Mouse (Mus musculus): Measurements from ENCODE around the gene Comp. TPM values are rescaled to one million over a fixed set of nuclear protein-coding genes. Genes with fewer than 3 reads are reported as not detected.
A peak's percentile ranks its signal among the peaks of the same experiment; 100 is the strongest.

Gene Comp
- polyA plus RNA-seq, 1 experiment from 2014 or later = 0.43 TPM

DNA sequence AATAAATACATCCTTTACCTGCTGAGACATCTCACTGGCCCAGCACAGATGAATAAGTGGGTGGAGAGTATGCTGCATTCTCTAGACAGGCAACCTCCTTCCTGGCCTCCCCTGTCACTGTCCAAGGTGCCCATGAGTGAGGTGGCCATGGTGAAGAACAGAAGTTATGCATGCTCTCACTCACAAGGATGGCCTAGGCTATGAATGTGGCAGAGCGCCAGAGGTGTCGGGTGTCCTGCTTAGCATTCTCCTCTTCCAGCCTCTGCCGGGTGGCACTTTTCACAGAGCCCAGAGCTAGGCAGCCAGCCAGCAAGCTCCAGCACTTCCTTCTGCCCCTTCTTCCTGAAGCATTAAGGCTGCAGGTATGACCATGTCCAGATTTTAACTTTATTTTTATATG, 13.9 kb upstream of the Comp start:
- Histone ChIP-seq H3K27ac (no peak overlapping the region), H3K4me1 (no peaks in the 10 kb centered on the region), H3K27me3 (ENCODE audit: insufficient read depth, poor library complexity, severe bottlenecking) (peaks cover 12% of the 10 kb centered on the region; the same call in 1 of the 2 replicates), H3K36me3 (no peaks in the 10 kb centered on the region), H3K4me3 (no peak overlapping the region), H3K9me3 (no peaks in the 10 kb centered on the region)
- no peak for DNase-seq (ENCODE audit: low spot score)
- 38% methylated on average over 3 of the region's 3 CpGs for WGBS

DNA sequence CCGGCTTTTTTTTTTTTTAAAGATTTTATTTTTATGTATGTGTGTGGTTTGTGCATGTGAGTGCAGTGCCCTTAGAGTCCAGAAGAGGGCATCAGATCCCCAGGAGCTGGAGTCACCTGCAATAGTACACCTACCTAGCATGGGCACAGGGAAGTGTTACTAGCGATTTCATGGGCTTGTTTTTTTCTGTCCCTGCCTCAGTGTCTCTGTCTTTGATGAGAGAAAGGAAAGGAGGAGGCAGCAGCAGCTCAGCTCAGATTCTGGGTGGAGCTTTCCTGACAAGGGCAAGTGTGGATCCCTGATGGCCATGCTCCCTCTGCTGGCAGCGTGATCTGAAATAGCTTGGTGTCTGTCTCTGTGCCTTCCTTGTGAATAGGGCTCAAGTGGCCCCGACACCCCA, 12.6 kb upstream of the Comp start:
- no peak for DNase-seq (ENCODE audit: low spot score)
- Histone ChIP-seq H3K27ac (no peak overlapping the region), H3K4me3 (no peak overlapping the region), H3K27me3 (ENCODE audit: insufficient read depth, poor library complexity, severe bottlenecking) (peaks cover 12% of the 10 kb centered on the region; the same call in 1 of the 2 replicates), H3K4me1 (no peaks in the 10 kb centered on the region), H3K9me3 (no peaks in the 10 kb centered on the region), H3K36me3 (no peaks in the 10 kb centered on the region)
- WGBS = 46% methylated on average over 4 of the region's 4 CpGs

DNA sequence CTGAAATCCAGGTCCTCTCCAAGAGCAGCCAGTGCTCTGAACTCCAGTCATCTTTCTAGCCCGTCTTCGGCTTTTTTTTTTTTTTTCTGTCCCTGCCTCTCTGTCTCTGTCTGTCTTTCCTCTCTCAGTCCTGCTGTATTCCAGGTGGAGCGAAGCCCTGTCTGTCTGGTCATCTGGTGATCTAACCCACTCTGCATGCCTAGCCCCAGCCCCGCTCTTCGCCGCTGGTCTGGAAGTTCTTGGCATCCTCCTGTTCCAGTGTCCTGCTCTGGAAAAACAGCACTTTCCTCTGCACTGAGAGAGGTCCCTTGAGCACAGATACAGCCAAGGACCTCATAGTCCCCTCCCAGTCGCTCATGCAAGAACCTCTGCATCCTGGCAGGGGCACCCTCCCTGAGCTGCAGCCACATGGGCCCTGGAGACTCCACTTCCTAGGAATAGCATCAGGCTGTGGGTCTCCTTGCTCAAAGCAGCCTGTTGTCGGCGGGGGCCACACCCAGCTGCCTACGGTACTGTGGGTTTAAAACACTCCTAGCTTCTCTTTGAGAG, 11.8 kb upstream of the Comp start:
- H3K4me3 ChIP-seq = no peak overlapping the region
- H3K27me3 ChIP-seq (ENCODE audit: insufficient read depth, poor library complexity, severe bottlenecking) = peaks cover 15% of the 10 kb centered on the region; the same call in 1 of the 2 replicates
- H3K36me3 ChIP-seq = no peaks in the 10 kb centered on the region
- 72% methylated on average over 10 of the region's 10 CpGs for WGBS
- no peak overlapping the region for H3K27ac ChIP-seq
- DNase-seq (ENCODE audit: low spot score) = no peak
- H3K9me3 ChIP-seq = no peaks in the 10 kb centered on the region
- no peaks in the 10 kb centered on the region for H3K4me1 ChIP-seq

DNA sequence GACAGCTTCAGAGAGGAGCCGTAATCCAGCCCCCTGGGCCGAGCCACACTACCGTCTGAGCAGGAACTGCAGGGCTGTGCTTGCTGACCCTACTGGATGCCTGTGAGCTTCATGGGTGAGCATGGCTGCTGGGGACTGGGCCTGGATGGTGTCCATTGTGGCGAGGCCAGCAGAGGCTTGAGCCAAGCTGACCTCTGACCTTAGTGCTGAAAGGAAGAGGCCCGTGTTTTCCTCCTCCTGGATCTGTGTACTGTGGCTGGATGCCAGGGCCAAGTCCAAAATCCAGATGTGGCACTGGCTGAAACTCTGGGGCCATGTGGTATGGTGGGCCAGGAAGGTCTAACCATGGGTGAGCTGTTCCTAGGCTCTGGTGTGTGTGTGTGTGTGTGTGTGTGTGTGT, 9.3 kb upstream of the Comp start:
- no peak for DNase-seq (ENCODE audit: low spot score)
- H3K36me3 ChIP-seq = no peaks in the 10 kb centered on the region
- WGBS = 32% methylated on average over 5 of the region's 5 CpGs
- no peaks in the 10 kb centered on the region for H3K9me3 ChIP-seq
- H3K4me1 ChIP-seq = 0 out of 2 replicates have a peak, but pooled peaks cover 3% of the 10 kb centered on the region
- H3K4me3 ChIP-seq = no peak overlapping the region
- 0 out of 2 replicates have a peak, but pooled peaks cover 7% of the 10 kb centered on the region for H3K27me3 ChIP-seq (ENCODE audit: insufficient read depth, poor library complexity, severe bottlenecking)
- H3K27ac ChIP-seq = no peak overlapping the region; the same call in 1 of the 2 replicates

DNA sequence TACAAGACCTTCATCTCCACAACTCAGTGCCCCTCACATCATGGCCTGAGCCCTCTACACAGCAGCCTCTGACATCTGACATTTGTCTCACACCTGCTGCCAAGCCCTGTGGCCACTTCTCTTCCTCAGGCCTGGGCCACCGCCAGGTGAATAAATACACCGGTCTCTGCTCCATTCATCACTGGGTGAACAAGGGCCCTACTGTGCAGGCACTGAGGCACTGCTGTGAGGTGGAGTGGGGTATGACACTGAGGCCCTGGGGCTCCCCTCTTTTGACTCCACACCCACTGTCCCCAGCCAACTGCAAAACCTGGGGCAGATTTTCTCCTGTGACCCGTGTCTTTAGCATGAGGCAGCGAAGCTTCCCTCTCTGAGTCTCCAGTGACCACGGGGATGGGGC, 6.8 kb upstream of the Comp start:
- Histone ChIP-seq H3K9me3 (no peaks in the 10 kb centered on the region), H3K27me3 (ENCODE audit: insufficient read depth, poor library complexity, severe bottlenecking) (peaks cover 10% of the 10 kb centered on the region), H3K4me1 (peaks cover 12% of the 10 kb centered on the region), H3K27ac (no peak overlapping the region), H3K4me3 (no peak overlapping the region), H3K36me3 (no peaks in the 10 kb centered on the region)
- WGBS = 74% methylated on average over 5 of the region's 5 CpGs
- no peak for DNase-seq (ENCODE audit: low spot score)

DNA sequence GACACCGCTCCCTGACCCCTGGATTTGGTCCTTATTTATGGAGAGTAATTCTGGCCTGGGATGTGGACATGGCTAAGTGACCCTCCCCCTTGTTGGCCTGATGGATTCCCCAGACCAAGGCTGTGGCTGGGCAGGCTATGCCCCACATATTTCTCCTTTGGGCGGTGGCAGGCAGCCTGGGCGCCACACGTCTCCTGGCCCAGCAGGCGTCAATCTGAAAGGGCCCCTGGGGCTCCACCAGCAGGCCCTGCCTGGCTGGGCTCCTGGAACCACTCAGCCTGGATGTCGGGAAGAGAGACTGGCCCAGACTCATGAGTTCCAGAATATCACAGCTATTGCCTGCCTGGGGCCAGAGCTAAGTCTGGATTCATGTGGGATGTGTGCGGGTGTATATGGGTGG, 2.9 kb upstream of the Comp start:
- 75% methylated on average over 7 of the region's 7 CpGs for WGBS
- H3K27me3 ChIP-seq (ENCODE audit: insufficient read depth, poor library complexity, severe bottlenecking) = peaks cover 49% of the 10 kb centered on the region

DNA sequence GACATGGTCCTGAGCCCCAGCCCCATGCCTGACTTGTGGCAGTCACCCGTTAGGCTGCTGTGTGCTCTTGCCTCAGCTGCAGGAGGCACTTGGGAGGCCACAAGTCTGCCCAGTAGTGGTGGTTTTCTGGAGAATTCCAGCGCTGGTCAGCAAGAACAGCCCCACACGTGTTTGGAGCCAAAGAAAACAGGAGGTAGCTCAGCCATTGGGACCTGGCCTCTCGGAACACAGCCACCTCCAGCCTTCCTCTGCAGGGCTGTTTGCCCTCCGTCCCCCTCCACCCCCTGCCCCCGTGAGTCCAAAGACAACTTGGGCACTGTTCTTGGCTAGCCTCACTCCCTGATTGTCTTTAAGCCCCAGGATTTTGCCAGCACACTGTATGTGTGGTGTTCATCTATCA, 1.4 kb upstream of the Comp start:
- H3K9me3 ChIP-seq = no peaks in the 10 kb centered on the region
- no peak overlapping the region for H3K27ac ChIP-seq
- WGBS = 31% methylated on average over 6 of the region's 6 CpGs
- peaks cover 51% of the 10 kb centered on the region for H3K4me1 ChIP-seq
- DNase-seq (ENCODE audit: low spot score) = no peak
- no peak overlapping the region for H3K4me3 ChIP-seq
- H3K27me3 ChIP-seq (ENCODE audit: insufficient read depth, poor library complexity, severe bottlenecking) = peaks cover 56% of the 10 kb centered on the region
- H3K36me3 ChIP-seq = no peaks in the 10 kb centered on the region

More for the DNA sequence above, 2.9 kb upstream of the Comp start:
- Histone ChIP-seq H3K36me3 (no peaks in the 10 kb centered on the region), H3K4me3 (no peak overlapping the region), H3K4me1 (peaks cover 40% of the 10 kb centered on the region), H3K27ac (peak overlapping the region; percentile 44; the same call in 1 of the 2 replicates), H3K9me3 (no peaks in the 10 kb centered on the region)
- DNase-seq (ENCODE audit: low spot score) = no peak

DNA sequence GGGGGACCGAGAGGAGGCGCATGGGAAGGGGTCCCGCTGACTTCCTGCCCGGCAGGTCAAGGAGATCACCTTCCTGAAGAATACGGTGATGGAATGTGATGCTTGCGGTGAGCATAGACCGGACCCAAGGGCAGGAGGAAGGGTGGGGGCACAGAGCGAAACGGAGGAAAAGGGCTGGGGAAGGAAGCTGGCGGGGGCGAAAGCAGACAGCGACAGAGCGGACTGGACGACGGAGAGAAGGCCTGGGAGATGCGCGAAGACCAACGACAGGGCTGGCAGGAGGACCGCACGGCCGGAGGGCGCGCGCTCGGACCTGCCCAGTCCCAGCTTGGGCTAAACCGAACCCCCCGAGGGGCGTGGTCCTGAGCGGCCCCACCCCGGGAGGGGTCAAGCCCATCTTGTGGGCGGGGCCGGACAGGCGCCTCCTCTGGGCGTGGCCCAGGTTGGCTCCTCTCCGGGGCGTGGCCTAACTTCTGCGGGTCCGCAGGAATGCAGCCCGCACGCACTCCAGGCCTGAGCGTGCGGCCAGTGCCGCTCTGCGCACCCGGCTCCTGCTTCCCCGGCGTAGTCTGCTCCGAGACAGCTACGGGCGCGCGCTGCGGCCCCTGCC, 1.1 kb downstream of the Comp start:
- Histone ChIP-seq H3K27me3 (ENCODE audit: insufficient read depth, poor library complexity, severe bottlenecking) (peaks cover 81% of the 10 kb centered on the region), H3K27ac (peak overlapping the region; percentile 54; the same call in 1 of the 2 replicates), H3K9me3 (no peaks in the 10 kb centered on the region), H3K4me1 (peaks cover 46% of the 10 kb centered on the region), H3K4me3 (peak overlapping the region; percentile 59), H3K36me3 (no peaks in the 10 kb centered on the region)
- under 1% methylated on average over 53 of the region's 53 CpGs for WGBS
- DNase-seq (ENCODE audit: low spot score) = peak; percentile 89

DNA sequence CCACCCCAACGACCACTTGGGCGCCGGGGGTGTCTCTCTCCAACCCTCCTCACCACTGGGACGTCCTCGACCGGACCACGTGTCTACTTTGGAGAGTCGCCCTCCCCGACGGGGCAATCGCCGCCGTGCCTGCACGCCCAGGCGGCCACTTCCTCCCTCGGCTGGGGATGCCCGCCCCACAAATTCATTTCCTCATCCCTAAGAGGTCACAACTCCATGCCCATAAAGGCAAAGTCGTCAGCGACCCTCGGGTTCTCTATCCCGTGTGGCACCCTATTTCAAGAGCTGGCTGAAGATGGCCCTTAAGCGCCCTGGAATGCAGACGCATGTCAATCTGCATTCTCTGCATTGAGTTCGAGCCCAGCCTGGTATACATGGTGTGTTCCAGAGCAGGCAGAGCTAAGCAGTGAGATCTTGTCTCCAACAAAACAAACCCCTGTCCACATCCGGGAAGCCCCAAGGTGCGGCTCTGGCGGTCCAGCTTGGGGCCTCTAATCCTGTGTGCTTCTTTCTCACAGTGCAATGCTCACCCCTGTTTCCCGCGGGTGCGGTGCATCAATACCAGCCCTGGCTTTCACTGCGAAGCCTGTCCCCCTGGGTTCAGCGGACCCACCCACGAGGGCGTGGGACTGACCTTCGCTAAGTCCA, 2.0 kb downstream of the Comp start:
- Histone ChIP-seq H3K27me3 (ENCODE audit: insufficient read depth, poor library complexity, severe bottlenecking) (peaks cover 90% of the 10 kb centered on the region), H3K4me1 (peaks cover 44% of the 10 kb centered on the region), H3K36me3 (no peaks in the 10 kb centered on the region), H3K9me3 (no peaks in the 10 kb centered on the region), H3K4me3 (peak overlapping the region; percentile 12; the same call in 1 of the 2 replicates), H3K27ac (no peak overlapping the region)
- DNase-seq (ENCODE audit: low spot score) = no peak
- 8% methylated on average over 35 of the region's 35 CpGs for WGBS

DNA sequence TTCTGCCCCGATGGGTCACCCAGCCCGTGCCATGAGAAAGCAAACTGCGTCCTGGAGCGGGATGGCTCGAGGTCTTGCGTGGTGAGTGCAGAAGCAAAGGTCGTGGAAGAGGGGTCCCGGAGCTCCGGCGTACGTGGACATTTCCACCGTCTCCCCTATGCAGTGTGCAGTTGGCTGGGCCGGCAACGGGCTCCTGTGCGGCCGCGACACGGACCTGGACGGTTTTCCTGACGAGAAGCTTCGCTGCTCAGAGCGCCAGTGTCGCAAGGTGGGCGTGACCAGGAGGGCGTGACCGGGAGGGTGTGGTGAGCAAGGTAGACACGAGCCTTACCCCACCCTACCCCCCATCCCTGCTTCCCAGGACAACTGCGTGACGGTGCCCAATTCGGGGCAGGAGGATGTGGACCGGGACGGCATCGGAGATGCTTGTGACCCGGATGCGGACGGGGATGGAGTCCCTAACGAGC, 3.0 kb downstream of the Comp start:
- H3K27ac ChIP-seq = no peak overlapping the region
- DNase-seq (ENCODE audit: low spot score) = no peak
- H3K4me1 ChIP-seq = peaks cover 40% of the 10 kb centered on the region
- peak overlapping the region; percentile 30 for H3K4me3 ChIP-seq
- peaks cover 98% of the 10 kb centered on the region for H3K27me3 ChIP-seq (ENCODE audit: insufficient read depth, poor library complexity, severe bottlenecking)
- H3K36me3 ChIP-seq = no peaks in the 10 kb centered on the region
- no peaks in the 10 kb centered on the region for H3K9me3 ChIP-seq
- 9% methylated on average over 37 of the region's 37 CpGs for WGBS

DNA sequence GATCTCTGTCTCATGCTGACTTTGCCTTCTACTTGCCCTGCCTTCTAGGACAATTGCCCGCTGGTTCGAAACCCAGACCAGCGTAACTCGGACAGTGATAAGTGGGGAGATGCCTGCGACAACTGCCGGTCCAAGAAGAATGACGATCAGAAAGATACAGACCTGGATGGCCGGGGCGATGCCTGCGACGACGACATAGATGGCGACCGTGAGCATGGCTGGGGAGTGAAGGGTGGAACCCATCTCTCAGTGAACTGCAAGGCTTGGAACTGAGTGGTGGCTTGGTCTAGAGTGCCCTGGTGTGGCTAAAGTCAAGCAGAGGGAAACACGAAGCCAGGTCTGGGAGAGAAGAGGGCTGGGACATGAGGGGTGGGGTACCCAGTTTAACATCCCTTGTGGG, 3.7 kb downstream of the Comp start:
- no peak overlapping the region for H3K27ac ChIP-seq
- no peaks in the 10 kb centered on the region for H3K36me3 ChIP-seq
- no peak for DNase-seq (ENCODE audit: low spot score)
- WGBS = 13% methylated on average over 15 of the region's 15 CpGs
- peaks cover 98% of the 10 kb centered on the region for H3K27me3 ChIP-seq (ENCODE audit: insufficient read depth, poor library complexity, severe bottlenecking)
- H3K9me3 ChIP-seq = no peaks in the 10 kb centered on the region
- H3K4me3 ChIP-seq = no peak overlapping the region
- H3K4me1 ChIP-seq = peaks cover 37% of the 10 kb centered on the region

DNA sequence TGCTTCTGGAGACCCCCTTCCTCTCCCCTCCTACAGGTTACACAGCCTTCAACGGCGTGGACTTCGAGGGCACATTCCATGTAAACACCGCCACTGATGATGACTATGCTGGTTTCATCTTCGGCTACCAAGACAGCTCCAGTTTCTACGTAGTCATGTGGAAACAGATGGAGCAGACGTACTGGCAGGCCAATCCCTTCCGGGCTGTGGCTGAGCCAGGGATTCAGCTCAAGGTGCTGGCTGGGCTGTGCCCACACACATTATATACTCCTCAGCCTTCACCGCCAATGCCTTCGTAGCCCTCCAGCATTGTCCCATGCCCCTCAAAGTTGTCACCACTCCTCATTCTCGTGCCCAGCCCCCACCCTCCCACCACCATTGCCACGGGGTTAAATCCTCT, 6.7 kb downstream of the Comp start:
- DNase-seq (ENCODE audit: low spot score) = no peak
- H3K9me3 ChIP-seq = no peaks in the 10 kb centered on the region
- no peak overlapping the region for H3K4me3 ChIP-seq
- 78% methylated on average over 12 of the region's 12 CpGs for WGBS
- peaks cover 79% of the 10 kb centered on the region for H3K27me3 ChIP-seq (ENCODE audit: insufficient read depth, poor library complexity, severe bottlenecking)
- H3K27ac ChIP-seq = no peak overlapping the region
- peaks cover 15% of the 10 kb centered on the region for H3K4me1 ChIP-seq
- 0 out of 2 replicates have a peak, but pooled peaks cover 5% of the 10 kb centered on the region for H3K36me3 ChIP-seq

DNA sequence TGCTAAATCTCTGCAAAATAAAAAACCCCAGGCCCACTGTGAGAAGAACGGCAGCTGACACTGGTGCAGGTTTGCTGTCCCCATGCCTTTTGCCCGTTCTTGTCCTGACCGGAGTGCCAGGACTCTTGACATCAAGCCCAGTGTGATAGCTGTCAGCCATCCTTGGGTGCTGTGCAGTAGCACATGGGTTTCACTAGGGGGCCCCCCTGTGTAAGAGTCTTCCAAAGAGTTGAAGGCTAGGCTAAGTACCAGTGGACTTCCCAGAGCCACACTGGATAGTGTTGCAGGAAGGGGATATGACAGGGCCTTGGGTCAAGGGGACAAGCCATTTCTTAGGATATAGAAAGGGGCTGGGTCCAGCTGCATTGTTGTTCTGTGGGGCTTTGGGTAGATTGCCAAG, 9.9 kb downstream of the Comp start:
- peaks cover 5% of the 10 kb centered on the region; the same call in 1 of the 2 replicates for H3K4me1 ChIP-seq
- H3K27ac ChIP-seq = no peak overlapping the region
- H3K9me3 ChIP-seq = no peaks in the 10 kb centered on the region
- peaks cover 51% of the 10 kb centered on the region for H3K27me3 ChIP-seq (ENCODE audit: insufficient read depth, poor library complexity, severe bottlenecking)
- peaks cover 30% of the 10 kb centered on the region for H3K36me3 ChIP-seq
- H3K4me3 ChIP-seq = no peak overlapping the region
- WGBS = 42% methylated on average over 3 of the region's 3 CpGs
- no peak for DNase-seq (ENCODE audit: low spot score)

All from heart, embryonic 10.5 days (tissue).